Mouse (Mus musculus) thymus, adult 2 months (tissue): ENCODE measurements at regions not wholly inside any gene's neighbourhood (a gene's known extent, or its start where the extent isn't known, plus 50 kb on each side); places are given as distances from the start of the nearest gene placed in this dataset.

Source experiments
- CTCF ChIP-seq: fragments of 200-500 bp; IDR thresholded peaks from 2 replicates; pipeline ENCODE4 v1.5.1; 2012; ENCODE audit warnings: mild to moderate bottlenecking, control low read depth, low read length, moderate library complexity, borderline replicate concordance; ENCODE audit not compliant: control insufficient read depth, poor library complexity, insufficient read depth; ENCODE audit errors: extremely low read depth
- POLR2A ChIP-seq: fragments of 200-500 bp; IDR thresholded peaks from 2 replicates; pipeline ENCODE4 v1.6.1; 2012; ENCODE audit warnings: mild to moderate bottlenecking, low read length, control low read depth, moderate library complexity; ENCODE audit not compliant: control insufficient read depth, poor library complexity, insufficient read depth; ENCODE audit errors: extremely low read depth

GRCm38 (mm10) chr14:74304483-74304882 lies 336.2 kb upstream of the Htr2a start:
- TF ChIP-seq CTCF (no peak), POLR2A (no peak)
